Mouse (Mus musculus): ENCODE measurements at regions not wholly inside any gene's neighbourhood (a gene's known extent, or its start where the extent isn't known, plus 50 kb on each side); places are given as distances from the start of the nearest gene placed in this dataset.

DNA sequence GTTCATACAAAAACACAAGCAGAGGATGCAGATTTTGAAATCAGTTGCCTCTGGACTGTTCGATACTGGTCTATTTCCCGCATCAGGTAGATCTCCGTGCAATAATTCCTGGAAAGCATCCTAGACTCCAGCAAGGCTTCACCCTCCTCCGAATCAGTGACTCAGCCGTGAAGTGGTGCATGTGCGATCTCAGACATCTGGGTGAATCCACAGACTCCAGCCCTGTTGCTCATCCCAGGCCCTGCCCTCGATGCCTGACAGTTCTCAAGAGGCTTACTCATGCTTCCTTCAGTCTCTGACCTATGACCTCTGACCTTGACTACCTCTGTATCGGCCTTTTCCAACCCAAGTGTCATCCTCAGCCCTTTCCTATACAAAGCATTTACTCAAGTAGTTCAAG lies 68.1 kb upstream of the Ankrd55 start:
- no peak for DNase-seq (ENCODE audit: low read depth)

DNA sequence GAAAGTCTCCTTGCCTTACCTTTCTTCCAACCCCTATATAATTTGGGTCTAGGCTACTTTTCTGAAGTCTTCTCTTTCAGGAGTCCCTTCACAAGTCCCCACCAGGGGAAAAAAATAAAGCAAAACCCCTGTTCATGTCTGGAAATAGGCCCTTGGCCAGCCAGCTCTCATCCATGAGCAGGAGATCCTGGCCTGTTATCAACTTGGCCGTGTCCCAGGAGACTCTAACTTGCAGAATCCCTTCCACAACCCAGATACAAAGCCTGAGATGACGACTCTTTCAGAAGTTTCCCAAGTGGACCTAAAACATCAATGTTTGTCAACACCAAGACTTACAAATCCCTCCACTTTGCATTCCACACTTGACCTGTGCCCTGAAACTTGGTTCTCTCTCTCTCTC lies 64.6 kb upstream of the Ankrd55 start:
- DNase-seq (ENCODE audit: low read depth): no peak

DNA sequence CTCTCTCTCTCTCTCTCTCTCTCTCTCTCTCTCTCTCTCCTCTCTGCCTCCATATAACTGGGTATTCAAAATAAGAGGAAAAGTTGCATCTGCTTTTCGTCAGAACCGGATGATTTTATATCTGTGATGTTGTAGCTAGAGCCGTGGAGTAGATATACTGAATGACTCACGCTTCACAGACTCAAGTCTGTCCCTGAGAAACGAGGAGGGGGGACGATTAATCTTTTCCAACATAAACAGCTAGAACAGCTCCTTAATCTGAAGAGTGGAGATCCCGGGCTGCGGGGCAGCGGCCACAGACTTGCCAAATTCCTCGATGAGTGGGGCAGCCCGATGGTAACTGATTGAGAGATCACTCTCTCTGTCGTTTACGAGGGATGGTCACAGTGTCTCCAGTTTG lies 60.5 kb upstream of the Ankrd55 start:
- DNase-seq (ENCODE audit: low read depth): no peak

DNA sequence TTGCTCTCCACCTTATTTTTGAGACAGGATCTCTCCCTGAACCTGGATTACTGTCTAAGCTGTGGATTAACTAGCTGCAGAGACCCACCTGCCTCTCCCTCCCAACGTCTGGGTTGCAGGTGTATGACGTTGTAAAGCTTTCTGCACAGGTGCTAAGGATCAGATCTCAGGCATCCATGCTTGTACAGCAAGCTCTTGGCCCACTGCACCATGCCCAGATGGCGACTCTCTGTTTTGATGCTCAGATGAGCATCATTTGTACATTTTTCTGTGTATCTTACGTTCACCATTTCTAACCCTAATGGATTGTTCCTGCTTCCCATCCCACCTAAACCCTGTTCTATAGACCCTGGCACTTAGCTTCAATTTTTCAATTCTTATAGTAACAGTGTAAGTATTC lies 59.4 kb upstream of the Ankrd55 start:
- no peak for DNase-seq (ENCODE audit: low read depth)

GRCm38 (mm10) chr13:112230176-112230575 lies 58.1 kb upstream of the Ankrd55 start:
- DNase-seq (ENCODE audit: low read depth): no peak

DNA sequence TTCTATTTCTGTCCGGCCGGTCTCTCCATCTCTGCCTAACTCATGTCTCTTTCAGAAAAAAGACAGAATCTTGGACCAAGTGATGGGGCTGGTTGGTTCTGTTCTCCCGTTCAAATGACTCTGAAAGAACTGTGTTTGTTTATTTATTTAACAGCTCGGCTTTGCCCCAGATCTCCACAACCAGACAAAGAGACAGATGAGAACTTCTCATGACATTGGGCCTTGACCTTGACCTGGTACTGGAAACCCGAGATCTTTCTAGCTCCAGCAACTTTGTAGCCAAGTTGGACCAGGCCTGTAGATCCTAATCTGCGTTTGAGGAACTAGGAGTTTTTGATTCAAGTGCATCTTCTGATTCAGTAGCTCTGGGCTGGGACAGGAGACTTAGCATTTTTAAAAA lies 53.6 kb upstream of the Ankrd55 start:
- DNase-seq (ENCODE audit: low read depth): no peak

GRCm38 (mm10) chr13:112236956-112237355 lies 51.3 kb upstream of the Ankrd55 start:
- no peak for DNase-seq (ENCODE audit: low read depth)

GRCm38 (mm10) chr13:112237377-112237776 lies 50.9 kb upstream of the Ankrd55 start:
- no peak for DNase-seq (ENCODE audit: low read depth)

- DNase-seq (ENCODE audit: low read depth): no peak
Measured at GRCm38 (mm10) chr13:112237917-112238316, 50.3 kb upstream of the Ankrd55 start.
